Mouse (Mus musculus) right cerebral cortex, adult 2 months (tissue): Measurements from ENCODE around the gene Ccdc18.
A peak's percentile ranks its signal among the peaks of the same experiment; 100 is the strongest.
"Not testable (repeated sequence)": the region's sequence is repeated elsewhere in the genome, so short reads cannot be mapped to it uniquely, and the experiment has no call there.

Experiments
- DNase-seq, 2 experiments: peaks; one replicate each; pipeline ENCODE4 v3.0.0; 2021 to 2022; ENCODE audit warnings: low spot score in 2 of 2

Ccdc18 gene

GRCm38 (mm10) chr5:108262722-108263121 is 130.0 kb downstream of the Ccdc18 start:
- DNase-seq = peak in 1 of 2 experiments; percentile 17

DNA sequence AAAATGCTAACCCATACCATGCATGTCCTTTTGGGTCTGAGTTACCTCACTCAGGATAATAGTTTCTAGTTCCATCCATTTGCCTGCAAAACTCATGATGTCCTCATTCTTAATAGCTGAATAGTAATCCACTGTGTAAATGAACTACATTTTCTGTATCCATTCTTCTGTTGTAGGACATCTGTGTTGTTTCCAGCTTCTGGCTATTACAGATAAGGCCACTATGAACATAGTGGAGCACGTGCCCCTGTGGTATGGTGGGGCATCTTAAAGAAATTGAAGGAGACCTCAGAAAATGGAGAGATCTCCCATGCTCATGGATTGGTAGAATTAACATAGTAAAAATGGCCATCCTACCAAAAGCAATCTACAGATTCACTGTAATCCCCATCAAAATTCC is 131.1 kb downstream of the Ccdc18 start:
- not testable (repeated sequence) for DNase-seq

- no peak for DNase-seq
Measured at GRCm38 (mm10) chr5:108266990-108267389, 134.3 kb downstream of the Ccdc18 start.

DNA sequence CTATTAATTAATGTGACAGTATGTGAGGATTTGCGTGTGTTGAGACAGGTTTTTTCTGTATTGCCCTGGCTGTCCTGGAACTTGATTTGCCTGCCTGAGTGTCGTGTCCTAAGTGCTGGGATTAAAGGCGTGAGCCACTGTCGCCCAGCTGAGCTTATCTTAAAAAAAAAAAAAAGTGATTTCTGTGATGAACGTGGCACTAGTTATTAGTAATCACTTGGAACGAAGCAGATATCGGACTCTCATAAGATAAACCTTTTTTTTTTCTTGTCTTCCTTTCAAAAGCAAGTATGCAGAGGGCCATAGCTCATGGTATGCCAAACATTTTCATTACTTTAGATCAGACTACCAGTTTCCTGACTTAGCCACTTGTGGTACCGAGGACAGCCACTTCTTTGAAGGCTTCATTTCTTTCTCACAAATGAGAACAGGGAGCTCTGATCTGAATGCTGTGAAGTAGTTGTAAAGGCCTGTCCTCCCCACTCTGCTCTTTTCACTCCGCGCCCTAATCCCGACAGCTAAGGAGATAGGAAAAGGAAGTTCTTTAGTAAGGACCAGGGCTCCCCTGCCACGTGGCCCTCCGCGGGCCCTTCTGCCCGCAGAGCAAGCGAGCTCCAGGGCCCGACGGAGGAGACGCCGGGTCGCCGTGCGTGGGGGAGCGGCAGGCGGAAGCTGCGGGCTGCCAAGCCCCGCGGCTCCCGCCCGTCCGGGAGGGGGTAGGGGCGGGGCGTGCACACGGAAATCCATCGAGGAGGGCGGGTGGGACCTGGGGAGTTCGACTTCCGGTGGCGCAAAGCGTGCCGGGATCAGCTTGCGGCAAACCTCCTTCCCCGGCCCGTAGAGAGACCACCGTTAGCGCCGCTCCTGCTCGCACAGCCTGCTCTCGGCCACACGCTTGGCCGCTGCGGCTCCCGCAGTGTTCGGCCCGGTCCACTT is 135.7 kb downstream of the Ccdc18 start, which contains the start of gene Dr1:
Gene Dr1, plus strand, starts transcription at position 771 of the 936 bp plus-strand sequence.
- DNase-seq = peak; percentile 80 to 82

DNA sequence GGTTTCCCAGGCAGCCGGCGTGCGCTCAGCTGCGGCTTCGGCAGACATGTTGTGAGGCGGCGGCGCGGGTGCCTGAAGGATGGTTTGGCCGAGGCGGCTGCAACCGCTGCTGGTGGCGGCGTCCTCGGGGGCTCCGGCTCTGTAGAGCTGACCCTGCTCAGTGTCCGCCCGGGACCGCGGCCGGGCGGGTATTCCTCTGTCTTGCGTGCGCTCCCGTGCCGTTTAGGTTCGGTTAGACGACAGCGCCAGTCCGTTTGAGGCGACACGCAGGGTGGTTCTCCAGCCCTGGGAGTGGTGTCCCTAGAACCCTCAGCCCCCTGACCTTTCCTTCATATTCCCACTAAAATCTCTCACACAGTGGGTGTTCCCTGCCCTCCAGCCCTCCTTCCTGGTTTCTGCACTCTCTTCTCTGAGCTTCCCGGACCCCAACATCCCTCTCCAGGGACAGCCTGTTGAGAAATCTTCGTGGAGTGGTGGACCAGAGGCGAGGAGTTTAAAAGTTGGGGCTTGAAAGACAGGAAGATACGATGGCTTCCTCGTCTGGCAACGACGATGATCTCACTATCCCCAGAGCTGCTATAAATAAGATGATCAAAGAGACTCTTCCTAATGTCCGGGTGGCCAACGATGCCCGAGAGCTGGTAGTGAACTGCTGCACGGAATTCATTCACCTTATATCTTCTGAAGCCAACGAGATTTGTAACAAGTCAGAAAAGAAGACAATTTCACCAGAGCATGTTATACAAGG is 136.6 kb downstream of the Ccdc18 start:
- DNase-seq = peak; percentile 20 to 31

DNA sequence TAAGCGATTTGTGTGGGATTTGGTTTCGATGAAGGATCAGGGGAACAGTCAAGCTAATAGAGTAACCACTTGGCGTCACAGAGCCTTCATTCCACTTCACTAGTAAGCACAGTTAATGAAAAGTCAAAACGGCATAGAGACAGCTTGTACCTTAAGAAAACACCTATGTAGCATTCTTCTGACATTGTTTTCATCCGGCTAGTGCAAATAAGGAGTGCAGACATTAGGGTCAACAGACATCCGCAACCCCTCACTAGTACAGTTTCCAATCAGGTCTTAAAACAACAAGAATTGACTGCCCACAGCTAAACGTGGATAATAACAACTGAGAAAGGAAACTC is 137.1 kb downstream of the Ccdc18 start:
- no peak for DNase-seq

DNA sequence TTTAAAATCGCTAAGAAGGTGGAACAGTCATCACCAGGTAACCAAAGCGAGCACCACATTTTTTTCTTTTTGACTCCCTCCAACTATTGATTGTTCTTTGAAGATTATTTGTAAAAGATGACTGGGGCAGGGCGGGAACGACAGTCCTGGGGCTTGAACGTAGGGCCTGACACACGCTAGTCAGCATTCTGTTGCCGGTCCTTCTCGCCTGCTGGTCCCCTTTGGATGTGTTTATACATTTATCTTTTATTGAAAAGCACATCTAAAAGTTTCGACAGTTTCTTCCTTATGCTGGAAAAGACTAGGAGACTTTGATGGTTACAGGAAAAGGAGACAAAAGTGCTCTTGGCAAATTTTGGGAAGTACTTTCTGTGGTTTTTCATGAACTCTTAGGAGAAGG is 137.7 kb downstream of the Ccdc18 start:
- no peak for DNase-seq

- not testable (repeated sequence) for DNase-seq
Measured at GRCm38 (mm10) chr5:108271345-108271744, 138.7 kb downstream of the Ccdc18 start.
